Mouse (Mus musculus): ENCODE measurements around the gene Strip2. TPM values are rescaled to one million over a fixed set of nuclear protein-coding genes. Genes with fewer than 3 reads are reported as not detected.
A peak's percentile ranks its signal among the peaks of the same experiment; 100 is the strongest.

Strip2 gene
- total RNA-seq, 2 experiments from 2014 or later = 2.0 to 2.1 TPM

- no peak for DNase-seq (ENCODE audit: low spot score in 2 of 2)
Measured at GRCm38 (mm10) chr6:29925594-29926219, 8.9 kb downstream of the Strip2 start.

- DNase-seq (ENCODE audit: low spot score in 2 of 2) = no peak
Measured at GRCm38 (mm10) chr6:29930087-29930486, 13.3 kb downstream of the Strip2 start.

- DNase-seq (ENCODE audit: low spot score in 2 of 2) = no peak
Measured at GRCm38 (mm10) chr6:29930665-29931064, 13.9 kb downstream of the Strip2 start.

GRCm38 (mm10) chr6:29931181-29931580, 14.4 kb downstream of the Strip2 start:
- DNase-seq (ENCODE audit: low spot score in 2 of 2) = no peak

GRCm38 (mm10) chr6:29935741-29936140, 18.9 kb downstream of the Strip2 start:
- DNase-seq (ENCODE audit: low spot score in 2 of 2) = no peak

GRCm38 (mm10) chr6:29940428-29940827, 23.6 kb downstream of the Strip2 start:
- DNase-seq (ENCODE audit: low spot score in 2 of 2) = no peak

GRCm38 (mm10) chr6:29941036-29941435, 24.2 kb downstream of the Strip2 start:
- no peak for DNase-seq (ENCODE audit: low spot score in 2 of 2)

GRCm38 (mm10) chr6:29944465-29944864, 27.7 kb downstream of the Strip2 start:
- DNase-seq (ENCODE audit: low spot score in 2 of 2) = no peak

- DNase-seq (ENCODE audit: low spot score in 2 of 2) = no peak
Measured at GRCm38 (mm10) chr6:29946568-29946967, 29.8 kb downstream of the Strip2 start.

GRCm38 (mm10) chr6:29947823-29948222, 31.0 kb downstream of the Strip2 start:
- no peak for DNase-seq (ENCODE audit: low spot score in 2 of 2)

GRCm38 (mm10) chr6:29956749-29957148, 39.9 kb downstream of the Strip2 start:
- peak in 1 of 2 experiments; percentile 22 for DNase-seq (ENCODE audit: low spot score in 2 of 2)

GRCm38 (mm10) chr6:29958669-29959068, 41.9 kb downstream of the Strip2 start:
- no peak for DNase-seq (ENCODE audit: low spot score in 2 of 2)

- no peak for DNase-seq (ENCODE audit: low spot score in 2 of 2)
Measured at GRCm38 (mm10) chr6:29961081-29961480, 44.3 kb downstream of the Strip2 start.

GRCm38 (mm10) chr6:29967917-29968316, 51.1 kb downstream of the Strip2 start:
- DNase-seq (ENCODE audit: low spot score in 2 of 2) = no peak

- no peak for DNase-seq (ENCODE audit: low spot score in 2 of 2)
Measured at GRCm38 (mm10) chr6:29973341-29973740, 56.5 kb downstream of the Strip2 start.

- no peak for DNase-seq (ENCODE audit: low spot score in 2 of 2)
Measured at GRCm38 (mm10) chr6:29974836-29975235, 58.0 kb downstream of the Strip2 start.

- no peak for DNase-seq (ENCODE audit: low spot score in 2 of 2)
Measured at GRCm38 (mm10) chr6:29980461-29980860, 63.6 kb downstream of the Strip2 start.

GRCm38 (mm10) chr6:29981797-29982196, 65.0 kb downstream of the Strip2 start:
- no peak for DNase-seq (ENCODE audit: low spot score in 2 of 2)

GRCm38 (mm10) chr6:29985058-29985498, 68.3 kb downstream of the Strip2 start:
- peak; percentile 83 to 84 for DNase-seq (ENCODE audit: low spot score in 2 of 2)

- DNase-seq (ENCODE audit: low spot score in 2 of 2) = no peak
Measured at GRCm38 (mm10) chr6:29985504-29985903, 68.7 kb downstream of the Strip2 start.

- DNase-seq (ENCODE audit: low spot score in 2 of 2) = no peak
Measured at GRCm38 (mm10) chr6:29985986-29986385, 69.2 kb downstream of the Strip2 start.

GRCm38 (mm10) chr6:29987246-29987645, 70.4 kb downstream of the Strip2 start:
- DNase-seq (ENCODE audit: low spot score in 2 of 2) = no peak

- no peak for DNase-seq (ENCODE audit: low spot score in 2 of 2)
Measured at GRCm38 (mm10) chr6:29998140-29998539, 81.3 kb downstream of the Strip2 start.
